Mouse (Mus musculus) MEL (cell line): ENCODE data around the gene Mylpf. TPM values are rescaled to one million over a fixed set of nuclear protein-coding genes. Genes with fewer than 3 reads are reported as not detected.

Experiments used
- DNase-seq: peaks from one replicate; pipeline ENCODE4 v3.0.0; 2011; ENCODE audit warnings: low read depth, low spot score
- H3K27ac ChIP-seq: 2 replicates; pipeline ENCODE4 v1.5.1; 2012; ENCODE audit warnings: low read depth, mild to moderate bottlenecking, control low read depth, low read length, moderate library complexity; ENCODE audit not compliant: control insufficient read depth
- H3K27me3 ChIP-seq, 2 experiments: fragments of 150-350 bp in 1 of 2; sonication (generic) in 1 of 2; 2 replicates each; pipeline ENCODE4 v1.6.1; 2012; ENCODE audit warnings: low read length in 2 of 2, mild to moderate bottlenecking in 2 of 2, improper control_type of control experiment in 1 of 2, moderate library complexity in 1 of 2; ENCODE audit not compliant: insufficient read depth in 2 of 2, control insufficient read depth in 1 of 2
- H3K36me3 ChIP-seq, 2 experiments: 2 replicates each; pipeline ENCODE4 v1.6.1; 2012 to 2014; ENCODE audit warnings: low read length in 2 of 2, improper control_type of control experiment in 1 of 2, inconsistent platforms in 1 of 2, mild to moderate bottlenecking in 1 of 2; ENCODE audit not compliant: insufficient read depth in 2 of 2, control insufficient read depth in 1 of 2
- H3K4me1 ChIP-seq, 2 experiments: fragments of 150-350 bp in 1 of 2; sonication (generic) in 1 of 2; 2 replicates each; pipeline ENCODE4 v1.6.1; 2012; ENCODE audit warnings: low read length in 2 of 2, improper control_type of control experiment in 1 of 2, mild to moderate bottlenecking in 1 of 2; ENCODE audit not compliant: insufficient read depth in 2 of 2, control insufficient read depth in 1 of 2
- H3K4me3 ChIP-seq, 2 experiments: fragments of 150-350 bp in 1 of 2; sonication (generic) in 1 of 2; 2 replicates each; pipeline ENCODE4 v1.5.1; 2012; ENCODE audit warnings: low read depth in 2 of 2, low read length in 2 of 2, mild to moderate bottlenecking in 2 of 2, moderate library complexity in 2 of 2, control low read depth in 1 of 2, improper control_type of control experiment in 1 of 2; ENCODE audit not compliant: control insufficient read depth in 1 of 2, insufficient read depth in 1 of 2
- H3K79me2 ChIP-seq: 2 replicates; pipeline ENCODE4 v1.6.1; 2012; ENCODE audit warnings: mild to moderate bottlenecking, low read length, moderate library complexity; ENCODE audit not compliant: control insufficient read depth, poor library complexity, insufficient read depth
- H3K9ac ChIP-seq: 2 replicates; pipeline ENCODE4 v1.6.1; 2012; ENCODE audit warnings: low read depth, mild to moderate bottlenecking, control low read depth, low read length, moderate library complexity; ENCODE audit not compliant: control insufficient read depth, poor library complexity, severe bottlenecking
- H3K9me3 ChIP-seq: fragments of 150-350 bp; sonication (generic); replicated peaks from 2 replicates; pipeline ENCODE4 v1.6.1; 2012; ENCODE audit warnings: mild to moderate bottlenecking, low read length, improper control_type of control experiment, moderate library complexity; ENCODE audit not compliant: insufficient read depth
- CHD1 ChIP-seq: IDR thresholded peaks from 2 replicates; pipeline ENCODE4 v1.6.1; 2012; ENCODE audit warnings: low read depth, mild to moderate bottlenecking, inconsistent platforms, low read length, improper control_type of control experiment
- CHD2 ChIP-seq: IDR thresholded peaks from 2 replicates; pipeline ENCODE4 v1.6.1; 2011; ENCODE audit warnings: low read length, improper control_type of control experiment
- CTCF ChIP-seq, 3 experiments: IDR thresholded peaks in 2 of 3; conservative IDR thresholded peaks in 1 of 3; 2 replicates each; pipeline ENCODE4 v1.5.1; 2011 to 2012; ENCODE audit warnings: low read length in 3 of 3, low read depth in 2 of 3, mild to moderate bottlenecking in 2 of 3, improper control_type of control experiment in 1 of 3, inconsistent platforms in 1 of 3, mixed read lengths in 1 of 3, moderate library complexity in 1 of 3; ENCODE audit not compliant: control insufficient read depth in 1 of 3, insufficient read depth in 1 of 3, poor library complexity in 1 of 3, severe bottlenecking in 1 of 3
- E2F4 ChIP-seq: IDR thresholded peaks from 2 replicates; pipeline ENCODE4 v1.6.1; 2011; ENCODE audit warnings: low read depth, low read length, improper control_type of control experiment, borderline replicate concordance
- ELF1 ChIP-seq: IDR thresholded peaks from 2 replicates; pipeline ENCODE4 v1.6.1; 2014; ENCODE audit warnings: low read depth, mild to moderate bottlenecking, inconsistent platforms, low read length, improper control_type of control experiment, moderate library complexity
- EP300 ChIP-seq, 2 experiments: IDR thresholded peaks; 2 replicates each; pipeline ENCODE4 v1.6.1; 2011; ENCODE audit warnings: improper control_type of control experiment in 2 of 2, low read length in 2 of 2, low read depth in 1 of 2, mild to moderate bottlenecking in 1 of 2
- ETS1 ChIP-seq: IDR thresholded peaks from 2 replicates; pipeline ENCODE4 v1.6.1; 2012; ENCODE audit warnings: low read depth, mild to moderate bottlenecking, inconsistent platforms, low read length, improper control_type of control experiment, moderate library complexity
- GATA1 ChIP-seq: IDR thresholded peaks from 2 replicates; pipeline ENCODE4 v1.6.1; 2011; ENCODE audit warnings: low read depth, low read length, improper control_type of control experiment
- HCFC1 ChIP-seq: IDR thresholded peaks from 2 replicates; pipeline ENCODE4 v1.6.1; 2012; ENCODE audit warnings: low read depth, mild to moderate bottlenecking, inconsistent platforms, low read length, improper control_type of control experiment, moderate library complexity
- KAT2A ChIP-seq: conservative IDR thresholded peaks from 2 replicates; pipeline ENCODE4 v1.6.1; 2012; ENCODE audit warnings: low read depth, low read length, improper control_type of control experiment, inconsistent platforms
- MAFK ChIP-seq: IDR thresholded peaks from 2 replicates; pipeline ENCODE4 v1.6.1; 2011; ENCODE audit warnings: low read depth, mild to moderate bottlenecking, low read length, improper control_type of control experiment, borderline replicate concordance
- MAX ChIP-seq: IDR thresholded peaks from 2 replicates; pipeline ENCODE4 v1.6.1; 2011; ENCODE audit warnings: low read length, improper control_type of control experiment
- MAZ ChIP-seq: IDR thresholded peaks from 2 replicates; pipeline ENCODE4 v1.6.1; 2012; ENCODE audit warnings: low read depth, mild to moderate bottlenecking, inconsistent platforms, low read length, improper control_type of control experiment
- MEF2A ChIP-seq: IDR thresholded peaks from 2 replicates; pipeline ENCODE4 v1.6.1; 2014; ENCODE audit warnings: low read depth, mild to moderate bottlenecking, inconsistent platforms, low read length, improper control_type of control experiment; ENCODE audit not compliant: poor library complexity, insufficient replicate concordance, severe bottlenecking; ENCODE audit errors: extremely low read depth
- MYB ChIP-seq: IDR thresholded peaks from 2 replicates; pipeline ENCODE4 v1.6.1; 2011; ENCODE audit warnings: mild to moderate bottlenecking, low read depth, low read length, improper control_type of control experiment
- MYC ChIP-seq: IDR thresholded peaks from 2 replicates; pipeline ENCODE4 v1.6.1; 2011; ENCODE audit warnings: low read depth, mild to moderate bottlenecking, low read length, improper control_type of control experiment, moderate library complexity
- NRF1 ChIP-seq: IDR thresholded peaks from 2 replicates; pipeline ENCODE4 v1.6.1; 2014; ENCODE audit warnings: low read depth, mild to moderate bottlenecking, inconsistent platforms, low read length, improper control_type of control experiment, moderate library complexity; ENCODE audit not compliant: poor library complexity, insufficient read depth, severe bottlenecking
- POLR2A ChIP-seq, 2 experiments: IDR thresholded peaks; 2 replicates each; pipeline ENCODE4 v1.6.1; 2011 to 2012; ENCODE audit warnings: low read length in 2 of 2, mild to moderate bottlenecking in 2 of 2, control low read depth in 1 of 2, improper control_type of control experiment in 1 of 2, low read depth in 1 of 2, moderate library complexity in 1 of 2; ENCODE audit not compliant: control insufficient read depth in 1 of 2, insufficient read depth in 1 of 2, poor library complexity in 1 of 2
- POLR2AphosphoS2 ChIP-seq: IDR thresholded peaks from 2 replicates; pipeline ENCODE4 v1.6.1; 2011; ENCODE audit warnings: low read length, improper control_type of control experiment
- POLR2AphosphoS5 ChIP-seq: IDR thresholded peaks from 2 replicates; pipeline ENCODE4 v1.6.1; 2012; ENCODE audit warnings: low read depth, borderline replicate concordance, mild to moderate bottlenecking, inconsistent platforms, low read length, moderate library complexity, mixed read lengths
- RAD21 ChIP-seq: IDR thresholded peaks from 2 replicates; pipeline ENCODE4 v1.6.1; 2011; ENCODE audit warnings: mild to moderate bottlenecking, low read depth, low read length, improper control_type of control experiment
- SIN3A ChIP-seq: IDR thresholded peaks from 2 replicates; pipeline ENCODE4 v1.6.1; 2012; ENCODE audit warnings: low read length, improper control_type of control experiment, inconsistent platforms
- SMC3 ChIP-seq: IDR thresholded peaks from 2 replicates; pipeline ENCODE4 v1.6.1; 2011; ENCODE audit warnings: low read depth, low read length, improper control_type of control experiment
- TAL1 ChIP-seq: IDR thresholded peaks from 2 replicates; pipeline ENCODE4 v1.6.1; 2012; ENCODE audit warnings: mild to moderate bottlenecking, inconsistent platforms, low read length, moderate library complexity, mixed read lengths
- TBP ChIP-seq: IDR thresholded peaks from 2 replicates; pipeline ENCODE4 v1.8.0; 2011; ENCODE audit warnings: low read depth, low read length, improper control_type of control experiment
- TCF12 ChIP-seq: IDR thresholded peaks from 2 replicates; pipeline ENCODE4 v1.6.1; 2014; ENCODE audit warnings: low read depth, mild to moderate bottlenecking, inconsistent platforms, low read length, improper control_type of control experiment, moderate library complexity
- UBTF ChIP-seq: IDR thresholded peaks from 2 replicates; pipeline ENCODE4 v1.6.1; 2012; ENCODE audit warnings: low read depth, mild to moderate bottlenecking, inconsistent platforms, low read length, improper control_type of control experiment, moderate library complexity, borderline replicate concordance; ENCODE audit not compliant: insufficient read depth
- USF1 ChIP-seq: IDR thresholded peaks from 2 replicates; pipeline ENCODE4 v1.6.1; 2014; ENCODE audit warnings: low read depth, mild to moderate bottlenecking, inconsistent platforms, low read length, improper control_type of control experiment, moderate library complexity
- USF2 ChIP-seq, 2 experiments: IDR thresholded peaks; 2 replicates each; pipeline ENCODE4 v1.6.1; 2011 to 2012; ENCODE audit warnings: improper control_type of control experiment in 2 of 2, low read length in 2 of 2, borderline replicate concordance in 1 of 2, inconsistent platforms in 1 of 2, low read depth in 1 of 2, mild to moderate bottlenecking in 1 of 2; ENCODE audit not compliant: insufficient read depth in 1 of 2
- ZC3H11A ChIP-seq: IDR thresholded peaks from 2 replicates; pipeline ENCODE4 v1.6.1; 2012; ENCODE audit warnings: low read depth, mild to moderate bottlenecking, inconsistent platforms, low read length, improper control_type of control experiment
- ZKSCAN1 ChIP-seq: IDR thresholded peaks from 2 replicates; pipeline ENCODE4 v1.6.1; 2012; ENCODE audit warnings: low read depth, mild to moderate bottlenecking, inconsistent platforms, low read length, improper control_type of control experiment, moderate library complexity
- ZMIZ1 ChIP-seq: IDR thresholded peaks from 2 replicates; pipeline ENCODE4 v1.6.1; 2012; ENCODE audit warnings: low read depth, mild to moderate bottlenecking, inconsistent platforms, low read length, improper control_type of control experiment, moderate library complexity
- ZNF384 ChIP-seq: IDR thresholded peaks from 2 replicates; pipeline ENCODE4 v1.6.1; 2012; ENCODE audit warnings: low read depth, mild to moderate bottlenecking, inconsistent platforms, low read length, improper control_type of control experiment
- polyA plus RNA-seq, 2 experiments: library from polyadenylated mRNA; stranded (reverse) in 1 of 2; unstranded in 1 of 2; fragments of >175 nt in 1 of 2; fragments of >200 nt in 1 of 2; gene quantifications; 2 replicates each; pipeline versions ENCODE4 v1.2.1 to v1.2.4; 2012; ENCODE audit warnings: low replicate concordance in 2 of 2, low read depth in 1 of 2; ENCODE audit not compliant: insufficient read length in 2 of 2, insufficient read depth in 1 of 2, missing spikeins in 1 of 2
- total RNA-seq: library from RNA; depleted of rRNA; stranded (reverse); fragments of 300-350 nt; gene quantifications from 2 replicates; pipeline ENCODE4 v1.2.3, GENCODE M21; 2012

The Mylpf gene
- total and polyA plus RNA-seq, 3 experiments: 9.1 to 11.2 TPM; not detected in 1

GRCm38 (mm10) chr7:127183828-127184227 is 24.9 kb upstream of the Mylpf start (continued):
- TF ChIP-seq CTCF (IDR thresholded peaks at IDR 0.05 in 2 of 3, conservative IDR thresholded peaks at IDR 0.05 in 1 of 3; ENCODE audit: control insufficient read depth in 1 of 3, insufficient read depth in 1 of 3, low read depth in 2 of 3, low read length in 3 of 3, poor library complexity in 1 of 3, severe bottlenecking in 1 of 3): peak; percentile 63 to 79 (median 76)
- 0 out of 2 replicates have a peak, but pooled peaks have one; percentile 6 for TF ChIP-seq MAZ
- no peak for TF ChIP-seq CHD2
- TF ChIP-seq GATA1: no peak
- TF ChIP-seq UBTF: no peak
- no peak; the same call in 1 of the 2 replicates for TF ChIP-seq TBP
- TF ChIP-seq ETS1: peak; percentile 76
- TF ChIP-seq HCFC1: 0 out of 2 replicates have a peak, but pooled peaks have one; percentile 29

DNA sequence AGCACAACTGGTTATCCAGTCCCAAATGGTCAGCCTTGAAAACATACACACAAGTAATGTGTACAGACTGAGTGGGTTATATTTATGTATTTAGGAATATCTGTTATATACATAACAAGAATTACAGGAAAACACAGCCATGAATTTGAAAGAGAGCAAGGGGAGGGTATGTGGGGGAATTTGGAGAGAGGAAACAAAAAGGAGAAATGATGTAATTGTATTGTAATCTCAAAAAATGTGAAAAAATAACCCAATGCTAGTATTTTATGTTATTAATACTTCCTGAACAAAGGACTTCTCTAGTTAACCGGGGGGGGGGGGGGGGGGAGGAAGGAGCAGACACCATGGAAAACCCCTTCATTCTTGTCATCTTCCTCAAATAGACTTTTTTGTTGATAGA is 24.0 kb upstream of the Mylpf start:
- Histone ChIP-seq H3K36me3 (peaks cover 0 to 50% of the 10 kb centered on the region in 2 experiments; a peak in 2 of 4 replicates), H3K27ac (peak overlapping the region; percentile 92), H3K4me1 (peaks cover 36 to 45% of the 10 kb centered on the region in 2 experiments), H3K9ac (peak overlapping the region; percentile 60), H3K9me3 (no peaks in the 10 kb centered on the region), H3K4me3 (peak overlapping the region; percentile 28 to 29), H3K79me2 (no peaks in the 10 kb centered on the region; the same call in 1 of the 2 replicates), H3K27me3 (no peaks in the 10 kb centered on the region)
- TF ChIP-seq ZKSCAN1 (no peak), ZNF384 (peak; percentile 65), CHD1 (no peak), POLR2AphosphoS2 (no peak), USF1 (no peak), ETS1 (peak; percentile 80), ELF1 (0 out of 2 replicates have a peak, but pooled peaks have one; percentile 46), SMC3 (no peak), POLR2A (IDR thresholded peaks at IDR 0.05; ENCODE audit: control insufficient read depth in 1 of 2, insufficient read depth in 1 of 2, low read depth in 1 of 2, low read length in 2 of 2, poor library complexity in 1 of 2) (no peak), MAZ (no peak), CTCF (IDR thresholded peaks at IDR 0.05 in 2 of 3, conservative IDR thresholded peaks at IDR 0.05 in 1 of 3; ENCODE audit: control insufficient read depth in 1 of 3, insufficient read depth in 1 of 3, low read depth in 2 of 3, low read length in 3 of 3, poor library complexity in 1 of 3, severe bottlenecking in 1 of 3) (no peak), MAFK (no peak), E2F4 (no peak), NRF1 (no peak), CHD2 (no peak), KAT2A (0 out of 2 replicates have a peak, but pooled peaks have one; percentile 20), GATA1 (no peak), TCF12 (0 out of 2 replicates have a peak, but pooled peaks have one; percentile 12), SIN3A (0 out of 2 replicates have a peak, but pooled peaks have one; percentile 6), RAD21 (no peak), ZMIZ1 (no peak), MYC (no peak), POLR2AphosphoS5 (no peak), MAX (no peak), MEF2A (peak; percentile 33; the same call in 1 of the 2 replicates), ZC3H11A (no peak), TAL1 (no peak), USF2 (IDR thresholded peaks at IDR 0.05; ENCODE audit: borderline replicate concordance in 1 of 2, insufficient read depth in 1 of 2, low read depth in 1 of 2, low read length in 2 of 2) (no peak), UBTF (no peak), MYB (no peak), EP300 (IDR thresholded peaks at IDR 0.05; ENCODE audit: low read depth in 1 of 2, low read length in 2 of 2) (peak in 1 of 2 experiments; percentile 62; a peak in 2 of 4 replicates)
- peak; percentile 61 for DNase-seq
